Mouse (Mus musculus) layer of hippocampus, adult 9-10 months (tissue): ENCODE results near the gene Vwa3a.
"Not testable (repeated sequence)": the region's sequence is repeated elsewhere in the genome, so short reads cannot be mapped to it uniquely, and the experiment has no call there.

Experiments
- DNase-seq: peaks from one replicate; pipeline ENCODE4 v3.0.0; 2022; ENCODE audit warnings: low spot score

Gene Vwa3a

DNA sequence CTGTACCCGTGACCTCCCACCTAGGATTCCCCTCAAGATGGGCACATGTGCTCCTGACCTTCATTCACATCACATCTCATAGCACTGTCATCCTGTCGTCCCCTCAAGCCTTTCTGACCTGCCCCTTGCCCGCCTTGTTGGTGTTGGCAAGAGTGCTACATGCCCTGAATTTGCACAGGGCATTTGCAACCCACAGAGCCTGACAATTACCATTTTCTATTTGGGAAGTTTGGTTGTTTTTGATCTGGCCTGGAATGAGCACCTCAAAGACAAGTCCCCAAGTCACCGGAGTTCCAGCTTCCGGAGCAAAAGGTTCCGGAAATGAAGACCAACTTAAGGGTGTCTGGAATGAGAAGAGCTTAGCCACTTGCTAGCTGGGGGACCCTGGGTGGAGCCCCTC, at the start of gene Vwa3a:
Gene Vwa3a, plus strand, starts transcription at position 301 of the 400 bp plus-strand sequence.
- no peak for DNase-seq

- no peak for DNase-seq
Measured at GRCm38 (mm10) chr7:120690634-120691033, 48.5 kb upstream of the Vwa3a start.

DNA sequence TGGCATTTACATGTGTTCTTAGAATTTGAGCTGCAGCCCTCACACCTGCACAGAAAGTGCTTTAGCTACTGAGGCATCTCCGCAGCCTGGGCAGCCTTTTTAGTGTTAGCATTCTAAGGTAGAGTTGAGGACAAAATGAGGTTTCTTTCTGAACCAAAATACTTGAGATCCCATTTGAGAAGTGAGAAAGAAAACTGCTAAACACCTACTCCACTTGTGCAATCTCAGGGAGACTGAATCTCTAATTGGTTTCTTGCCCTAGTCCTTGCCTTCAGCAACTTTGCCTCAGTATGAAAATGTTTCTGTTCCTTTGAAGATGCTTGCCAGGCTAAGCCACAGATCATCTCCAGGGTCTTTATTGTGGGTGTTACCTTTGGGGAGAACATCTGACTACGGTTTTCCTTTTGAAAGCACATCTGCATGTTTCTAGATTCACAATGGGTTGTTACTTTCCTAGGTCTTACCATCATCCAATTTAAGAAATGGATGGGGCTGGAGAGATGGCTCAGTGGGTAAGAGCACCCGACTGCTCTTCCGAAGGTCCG, 45.2 kb upstream of the Vwa3a start:
- no peak for DNase-seq

GRCm38 (mm10) chr7:120695196-120695595, 43.9 kb upstream of the Vwa3a start:
- no peak for DNase-seq

GRCm38 (mm10) chr7:120695641-120696040, 43.5 kb upstream of the Vwa3a start:
- no peak for DNase-seq

DNA sequence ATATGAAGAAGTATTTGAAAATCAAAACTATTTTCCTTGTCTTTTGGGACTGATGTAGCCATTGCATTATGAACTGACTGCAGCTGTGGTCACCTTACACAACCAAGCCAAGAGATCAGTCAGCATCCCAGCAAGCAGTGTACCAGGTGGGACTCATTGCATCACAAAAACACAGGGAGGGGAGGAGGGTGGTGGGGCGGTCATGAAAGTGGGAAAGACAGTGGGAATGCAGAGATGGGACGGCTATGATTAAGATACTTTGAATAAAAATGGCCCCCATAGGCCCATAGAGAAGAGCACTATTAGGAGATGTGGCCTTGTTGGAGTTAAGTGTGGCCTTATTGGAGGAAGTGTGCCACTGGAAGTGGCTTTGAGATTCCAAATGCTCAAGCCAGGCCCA, 42.8 kb upstream of the Vwa3a start:
- no peak for DNase-seq

DNA sequence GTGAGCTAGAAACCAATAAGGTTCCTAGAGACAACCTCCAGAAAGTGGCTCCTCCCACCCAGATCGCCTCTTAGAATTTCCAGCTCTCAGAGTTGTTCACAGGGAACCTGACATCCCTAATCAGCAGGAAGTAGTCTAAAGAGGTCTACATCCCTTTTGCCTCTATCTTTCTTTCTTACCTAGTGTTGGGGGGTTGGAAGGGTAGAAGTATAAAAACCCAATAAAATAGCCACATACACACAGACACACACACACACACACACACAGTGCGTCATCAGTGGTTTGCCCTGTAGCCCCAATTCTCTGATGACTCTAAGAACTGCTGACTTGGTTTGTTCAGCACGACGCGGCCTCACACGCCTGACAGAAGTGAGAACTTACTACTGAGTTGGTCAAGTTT, 39.5 kb upstream of the Vwa3a start:
- DNase-seq = no peak

GRCm38 (mm10) chr7:120703888-120704287, 35.2 kb upstream of the Vwa3a start:
- no peak for DNase-seq

DNA sequence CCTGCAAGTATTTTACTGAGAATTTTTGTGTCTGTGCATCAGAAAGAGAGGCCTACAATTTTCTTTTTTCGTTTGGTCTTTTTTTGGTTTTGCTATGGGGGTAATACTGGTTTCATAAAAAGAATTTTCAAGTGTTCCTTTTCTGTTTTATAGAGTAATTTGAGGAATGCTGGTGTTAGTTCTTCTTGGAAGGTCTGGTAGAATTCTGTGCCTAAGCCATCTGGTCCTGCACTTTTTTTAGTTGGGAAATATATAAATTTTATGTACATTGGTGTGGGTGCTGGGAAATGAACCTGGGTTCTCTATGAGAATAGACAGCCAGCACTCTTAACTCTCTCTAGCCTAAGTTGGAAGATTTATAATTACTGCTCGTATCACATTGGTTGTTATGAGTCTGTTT, 27.0 kb upstream of the Vwa3a start:
- no peak for DNase-seq

GRCm38 (mm10) chr7:120713225-120713624, 25.9 kb upstream of the Vwa3a start:
- no peak for DNase-seq

DNA sequence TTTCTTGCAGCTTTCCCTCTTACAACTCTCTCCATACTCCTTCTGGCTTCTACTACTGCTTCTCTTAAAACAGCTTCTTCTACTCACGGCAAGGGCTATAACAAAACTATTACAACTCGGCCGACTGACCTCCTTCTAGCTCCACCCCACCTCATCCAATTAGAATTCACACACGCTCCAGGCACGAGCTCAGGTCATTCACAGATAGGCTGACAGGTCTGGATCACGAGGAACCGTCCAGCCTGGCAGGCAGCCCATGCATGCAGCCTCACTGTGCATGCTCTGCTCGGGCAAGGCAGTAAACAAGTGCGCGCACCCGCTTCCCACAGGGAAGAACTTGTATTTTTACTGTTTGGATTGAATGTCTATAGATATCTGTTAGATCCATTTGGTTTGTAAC, 25.2 kb upstream of the Vwa3a start:
- not testable (repeated sequence) for DNase-seq

DNA sequence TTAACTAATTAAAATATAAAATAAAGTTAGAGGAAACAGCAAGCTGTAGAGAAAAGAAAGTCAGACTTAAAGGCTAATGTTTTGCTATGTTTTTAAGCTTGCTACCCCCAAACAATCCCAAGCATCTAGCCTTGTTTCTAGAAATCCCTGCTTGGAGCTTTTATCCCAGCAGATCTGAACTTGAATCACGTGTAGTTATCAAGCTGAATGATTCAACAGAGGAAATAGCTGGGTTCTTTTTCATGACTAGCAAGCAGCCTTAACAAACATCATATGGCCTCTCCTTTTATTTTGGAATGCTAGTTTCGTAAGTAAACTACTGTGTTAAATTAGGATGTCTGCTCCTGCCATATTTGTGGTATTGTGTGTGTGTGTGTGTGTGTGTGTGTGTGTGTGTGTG, 21.9 kb upstream of the Vwa3a start:
- no peak for DNase-seq

DNA sequence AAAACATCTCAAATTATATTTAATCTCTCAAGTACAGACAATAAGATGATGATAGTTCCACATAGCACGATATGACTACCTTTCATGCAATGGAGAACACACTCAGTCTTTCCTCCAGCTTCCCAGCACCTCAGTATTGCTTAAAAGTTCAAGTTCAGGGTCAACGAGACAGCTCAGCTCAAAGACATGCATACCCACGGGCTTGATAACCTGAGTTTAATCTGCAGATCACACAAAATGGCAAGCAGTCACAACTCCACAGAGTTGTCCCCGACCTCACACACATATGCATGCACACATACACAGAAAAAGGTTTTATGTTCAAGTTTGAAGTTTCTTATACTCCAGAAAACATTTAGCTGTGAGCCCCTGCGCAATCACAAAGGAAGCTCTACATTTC, 18.1 kb upstream of the Vwa3a start:
- no peak for DNase-seq

GRCm38 (mm10) chr7:120721456-120721855, 17.7 kb upstream of the Vwa3a start:
- no peak for DNase-seq

- no peak for DNase-seq
Measured at GRCm38 (mm10) chr7:120722063-120722462, 17.1 kb upstream of the Vwa3a start.

GRCm38 (mm10) chr7:120722839-120723278, 16.3 kb upstream of the Vwa3a start:
- DNase-seq = no peak

DNA sequence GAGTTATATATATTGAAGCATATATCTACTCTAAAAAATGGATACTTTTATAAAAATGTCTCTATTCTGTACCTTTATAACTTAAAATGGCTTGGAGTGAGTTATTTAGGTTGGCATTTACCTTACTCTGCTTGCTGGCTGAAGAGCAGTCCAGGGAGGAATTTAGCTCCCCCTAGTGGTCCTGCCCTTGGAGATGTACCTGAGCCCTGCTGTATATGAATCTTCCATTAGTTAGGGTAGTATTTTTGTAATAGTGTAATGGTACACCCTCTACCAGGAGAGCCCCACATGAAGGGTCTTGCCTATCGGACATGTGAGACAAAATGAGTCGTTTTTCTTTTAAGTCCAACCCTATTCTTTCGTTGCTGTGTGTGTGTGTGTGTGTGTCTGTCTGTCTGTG, 11.5 kb upstream of the Vwa3a start:
- DNase-seq = no peak

GRCm38 (mm10) chr7:120729635-120730034, 9.5 kb upstream of the Vwa3a start:
- no peak for DNase-seq

- DNase-seq = no peak
Measured at GRCm38 (mm10) chr7:120732906-120733305, 6.2 kb upstream of the Vwa3a start.

DNA sequence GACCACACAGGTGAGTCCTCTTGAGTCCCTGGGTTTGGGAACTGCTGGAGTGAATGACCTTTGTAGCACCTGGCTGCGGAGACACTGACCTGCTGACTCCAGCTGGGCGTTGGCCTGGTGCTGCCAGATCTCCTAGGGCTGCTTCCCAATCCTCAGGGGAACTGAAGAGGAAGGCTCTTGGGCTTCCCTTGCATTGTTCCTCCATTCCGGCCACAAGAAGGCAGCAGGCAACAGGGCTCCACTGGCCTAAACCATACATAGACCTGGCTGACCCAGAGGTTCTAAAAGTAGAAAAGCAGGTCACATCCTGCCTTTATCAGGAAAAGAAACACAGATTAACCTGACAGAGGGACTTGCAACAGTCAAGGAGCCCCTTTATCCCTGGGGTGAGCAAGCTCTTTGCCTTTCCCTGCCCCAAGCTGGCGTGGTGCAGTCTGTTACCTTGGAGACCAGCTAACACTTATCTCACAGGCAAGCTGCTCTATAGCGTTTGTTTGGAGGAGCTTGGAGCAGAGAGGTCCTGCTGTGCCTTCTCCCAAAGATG, 512 bp downstream of the Vwa3a start:
- DNase-seq = no peak

- DNase-seq = no peak
Measured at GRCm38 (mm10) chr7:120743366-120744351, 4.5 kb downstream of the Vwa3a start.

GRCm38 (mm10) chr7:120744606-120745005, 5.5 kb downstream of the Vwa3a start:
- DNase-seq = no peak

DNA sequence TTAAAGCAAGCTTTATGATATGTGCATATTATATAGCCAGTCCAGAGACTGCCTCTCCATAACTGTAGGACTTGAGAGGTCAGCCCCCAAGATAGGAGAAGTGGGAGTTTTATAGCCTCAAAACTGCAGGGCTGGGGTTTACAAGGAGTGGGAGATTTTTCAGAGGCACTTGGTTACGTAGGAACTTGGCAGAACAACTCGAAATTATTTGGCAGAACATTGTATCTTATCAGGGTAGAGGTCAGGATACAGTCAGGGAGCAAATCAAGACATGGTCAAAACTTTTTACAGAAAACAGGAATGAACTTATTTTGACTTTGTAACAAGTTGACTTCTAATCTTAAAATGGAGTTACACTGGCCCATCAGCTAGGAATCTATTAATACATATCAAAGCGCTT, 6.9 kb downstream of the Vwa3a start:
- DNase-seq = no peak
